Mouse (Mus musculus) heart, embryonic 10.5 days (tissue): ENCODE measurements around the gene Mthfd1l. TPM values are rescaled to one million over a fixed set of nuclear protein-coding genes. Genes with fewer than 3 reads are reported as not detected.

Experiments
- DNase-seq: peaks from one replicate; pipeline ENCODE4 v3.0.0-alpha.2; 2017; ENCODE audit warnings: low spot score
- H3K27ac ChIP-seq: fragments of 300-500 bp; sonication (generic); 2 replicates; pipeline ENCODE4 v1.5.1; 2016; ENCODE audit warnings: mild to moderate bottlenecking
- H3K27me3 ChIP-seq: fragments of 300-500 bp; sonication (generic); 2 replicates; pipeline ENCODE4 v1.6.1; 2016; ENCODE audit warnings: mild to moderate bottlenecking; ENCODE audit not compliant: poor library complexity, insufficient read depth, severe bottlenecking
- H3K36me3 ChIP-seq: fragments of 300-500 bp; sonication (generic); 2 replicates; pipeline ENCODE4 v1.6.1; 2016; ENCODE audit warnings: mild to moderate bottlenecking, moderate library complexity
- H3K4me1 ChIP-seq: fragments of 300-500 bp; sonication (generic); 2 replicates; pipeline ENCODE4 v1.6.1; 2016; ENCODE audit warnings: mild to moderate bottlenecking
- H3K4me3 ChIP-seq: fragments of 300-500 bp; sonication (generic); 2 replicates; pipeline ENCODE4 v1.5.1; 2016; ENCODE audit warnings: mild to moderate bottlenecking, moderate library complexity
- H3K9me3 ChIP-seq: fragments of 300-500 bp; sonication (generic); 2 replicates; pipeline ENCODE4 v1.6.1; 2016; ENCODE audit warnings: mild to moderate bottlenecking, moderate library complexity
- WGBS: fragments of 180-500 bp; shearing (Covaris S2); methylation state at CpG from one replicate; pipeline ENCODE4 v1.1.7; 2016; 5-methylcytosine and 5-hydroxymethylcytosine counted together
- polyA plus RNA-seq: library from polyadenylated mRNA; unstranded; fragments of >200 nt; fragmentation: Nextera tagmentation; extraction: Ambion mirVana; gene quantifications from 2 replicates; pipeline ENCODE4 v1.2.1, GENCODE M21; 2016

Gene Mthfd1l
- 20.1 and 23.2 TPM in 2 replicates for polyA plus RNA-seq

DNA sequence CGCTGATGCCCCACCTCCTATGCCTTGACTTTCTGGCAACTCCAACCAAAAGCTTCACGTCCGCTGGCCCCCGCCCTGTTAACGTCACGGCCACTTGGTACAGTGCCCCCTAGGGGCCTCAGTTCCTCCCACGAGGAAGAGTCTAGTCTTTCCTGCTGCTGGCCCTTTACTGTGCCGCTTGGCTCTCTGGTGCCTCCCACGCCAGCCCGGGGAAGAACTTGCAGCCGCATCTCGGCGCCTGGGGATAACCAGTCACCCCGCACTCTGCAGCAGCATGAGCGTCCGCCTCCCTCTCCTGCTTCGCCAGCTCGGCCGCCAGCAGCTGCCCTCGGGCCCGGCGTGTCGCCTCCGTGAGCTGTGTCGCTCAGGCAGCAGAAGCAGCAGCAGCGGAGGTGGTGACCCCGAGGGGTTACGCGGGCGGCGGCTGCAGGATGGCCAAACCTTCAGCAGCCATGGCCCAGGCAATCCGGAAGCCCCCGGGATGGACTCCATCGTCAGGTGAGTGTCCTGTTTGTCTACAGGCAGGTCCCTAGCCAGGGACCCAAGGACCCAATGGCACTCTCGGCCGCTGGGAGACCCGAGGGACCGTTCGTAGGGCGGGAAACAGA, at the start of gene Mthfd1l:
TSS of gene Mthfd1l (plus strand) at position 138 of the 608 bp plus-strand sequence.
- no peaks in the 10 kb centered on the region for H3K36me3 ChIP-seq
- peaks cover 24% of the 10 kb centered on the region for H3K4me1 ChIP-seq
- H3K27ac ChIP-seq: peak within 1 kb of the TSS; percentile 93
- H3K27me3 ChIP-seq: no peaks in the 10 kb centered on the region
- H3K4me3 ChIP-seq: peak within 1 kb of the TSS; percentile 75
- no peaks in the 10 kb centered on the region for H3K9me3 ChIP-seq
- under 1% methylated on average over 40 of the region's 40 CpGs for WGBS
- peak; percentile 96 for DNase-seq

DNA sequence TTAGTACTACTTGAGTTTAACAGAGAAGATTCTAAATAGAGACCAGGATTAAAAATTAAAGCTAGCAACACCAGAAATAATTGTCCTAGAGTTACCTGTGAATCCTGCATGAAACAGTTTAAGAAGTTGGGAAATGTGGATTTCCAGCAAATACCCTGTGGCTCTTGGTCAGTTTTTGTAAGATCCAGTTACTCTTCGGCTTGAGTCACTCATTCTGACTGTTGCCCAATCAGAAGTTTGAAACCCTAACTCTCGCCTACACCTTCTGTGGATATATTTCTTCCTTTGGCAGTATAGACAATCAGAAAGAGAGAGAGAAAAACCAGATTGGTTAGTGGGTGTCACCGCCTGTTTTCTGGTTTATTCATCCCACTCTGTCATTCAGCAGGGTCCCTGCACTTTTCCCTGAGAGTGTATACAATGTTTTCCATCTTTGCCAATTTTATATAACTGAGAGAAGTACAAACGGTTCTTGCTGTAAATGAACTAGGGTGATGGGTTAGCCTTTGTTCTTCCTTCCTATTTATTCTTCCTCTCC, 44.8 kb upstream of the Mthfd1l start:
- H3K36me3 ChIP-seq: no peaks in the 10 kb centered on the region
- no peaks in the 10 kb centered on the region for H3K4me1 ChIP-seq
- DNase-seq: no peak
- no peak overlapping the region for H3K4me3 ChIP-seq
- H3K27ac ChIP-seq: no peak overlapping the region
- WGBS: 77% methylated on average over 4 of the region's 4 CpGs
- no peaks in the 10 kb centered on the region for H3K27me3 ChIP-seq
- H3K9me3 ChIP-seq: no peaks in the 10 kb centered on the region

DNA sequence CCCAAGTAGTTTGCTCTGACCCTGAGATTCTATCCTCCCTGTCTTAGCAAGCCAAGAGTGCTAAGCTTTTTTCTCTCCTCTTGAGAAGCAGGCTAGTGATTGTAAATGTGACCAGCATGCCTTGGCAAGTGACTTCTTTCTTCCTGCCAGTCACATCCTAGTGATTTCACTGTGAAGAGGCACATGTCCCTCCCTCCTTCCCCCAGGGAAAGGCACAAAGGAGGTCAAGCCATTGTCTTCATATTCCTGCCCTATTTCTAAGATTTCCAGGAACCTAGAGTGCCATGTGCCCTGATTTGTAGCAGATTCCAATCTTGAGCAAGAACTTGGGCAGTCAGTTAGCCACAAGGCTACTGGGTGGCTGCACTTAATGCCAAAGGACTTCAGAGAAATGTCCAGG, 41.1 kb upstream of the Mthfd1l start:
- Histone ChIP-seq H3K9me3 (no peaks in the 10 kb centered on the region), H3K27me3 (no peaks in the 10 kb centered on the region), H3K36me3 (no peaks in the 10 kb centered on the region), H3K4me1 (no peaks in the 10 kb centered on the region), H3K27ac (no peak overlapping the region), H3K4me3 (no peak overlapping the region)
- DNase-seq: no peak

DNA sequence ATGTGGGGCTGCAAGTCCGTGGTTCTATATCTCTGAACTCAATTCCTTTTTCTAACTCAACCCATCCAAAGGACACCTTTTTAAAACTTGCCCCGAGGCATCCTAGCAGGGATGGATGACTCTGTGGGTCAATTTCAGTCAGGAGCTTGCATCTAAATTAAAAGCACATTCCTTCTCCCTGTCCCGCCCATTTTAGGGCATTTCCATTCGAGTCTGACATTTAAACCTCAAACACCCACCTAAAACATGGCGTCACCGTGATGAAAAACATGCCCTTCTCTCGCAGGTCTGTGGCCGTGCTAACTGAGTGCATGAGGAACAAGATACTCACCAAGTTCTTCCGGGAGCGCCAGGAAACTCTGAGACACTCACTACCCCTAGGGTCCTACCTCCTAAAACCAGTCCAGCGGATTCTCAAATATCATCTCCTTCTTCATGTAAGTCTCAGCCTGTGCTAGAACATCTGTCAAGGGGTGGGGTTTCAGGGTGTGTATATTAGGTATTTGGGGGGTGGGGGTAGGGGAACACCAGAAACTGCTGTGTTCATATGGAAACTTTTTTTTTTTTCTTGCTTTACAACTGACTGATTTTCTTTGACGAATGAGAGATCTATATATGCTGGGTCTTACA, 39.5 kb upstream of the Mthfd1l start:
- H3K36me3 ChIP-seq: no peaks in the 10 kb centered on the region
- no peaks in the 10 kb centered on the region for H3K9me3 ChIP-seq
- 64% methylated on average over 12 of the region's 12 CpGs for WGBS
- DNase-seq: no peak
- no peak overlapping the region for H3K27ac ChIP-seq
- no peaks in the 10 kb centered on the region for H3K27me3 ChIP-seq
- no peaks in the 10 kb centered on the region for H3K4me1 ChIP-seq
- no peak overlapping the region for H3K4me3 ChIP-seq

DNA sequence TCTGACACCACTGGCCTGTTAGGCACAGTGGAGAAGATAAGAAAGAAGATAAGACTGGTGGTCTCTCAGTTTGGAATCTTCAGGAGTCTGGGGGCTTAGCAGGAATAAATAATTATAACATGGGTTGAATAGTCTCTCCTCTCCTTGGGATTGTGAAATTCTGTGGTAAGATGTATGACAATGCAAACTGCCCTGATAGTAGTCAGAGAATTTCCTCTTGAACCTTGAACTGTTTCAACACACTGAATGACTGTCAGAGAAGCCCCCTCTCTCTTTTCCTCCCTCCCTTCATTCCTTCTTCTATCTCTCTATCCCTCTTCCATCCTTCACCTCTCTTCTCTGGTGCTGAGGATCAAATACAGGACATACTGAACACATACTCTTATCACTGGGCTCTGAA, 36.1 kb upstream of the Mthfd1l start:
- 0 out of 2 replicates have a peak, but pooled peaks cover 4% of the 10 kb centered on the region for H3K36me3 ChIP-seq
- H3K4me3 ChIP-seq: no peak overlapping the region
- H3K9me3 ChIP-seq: no peaks in the 10 kb centered on the region
- H3K27me3 ChIP-seq: no peaks in the 10 kb centered on the region
- DNase-seq: no peak
- H3K27ac ChIP-seq: no peak overlapping the region
- H3K4me1 ChIP-seq: peaks cover 10% of the 10 kb centered on the region

DNA sequence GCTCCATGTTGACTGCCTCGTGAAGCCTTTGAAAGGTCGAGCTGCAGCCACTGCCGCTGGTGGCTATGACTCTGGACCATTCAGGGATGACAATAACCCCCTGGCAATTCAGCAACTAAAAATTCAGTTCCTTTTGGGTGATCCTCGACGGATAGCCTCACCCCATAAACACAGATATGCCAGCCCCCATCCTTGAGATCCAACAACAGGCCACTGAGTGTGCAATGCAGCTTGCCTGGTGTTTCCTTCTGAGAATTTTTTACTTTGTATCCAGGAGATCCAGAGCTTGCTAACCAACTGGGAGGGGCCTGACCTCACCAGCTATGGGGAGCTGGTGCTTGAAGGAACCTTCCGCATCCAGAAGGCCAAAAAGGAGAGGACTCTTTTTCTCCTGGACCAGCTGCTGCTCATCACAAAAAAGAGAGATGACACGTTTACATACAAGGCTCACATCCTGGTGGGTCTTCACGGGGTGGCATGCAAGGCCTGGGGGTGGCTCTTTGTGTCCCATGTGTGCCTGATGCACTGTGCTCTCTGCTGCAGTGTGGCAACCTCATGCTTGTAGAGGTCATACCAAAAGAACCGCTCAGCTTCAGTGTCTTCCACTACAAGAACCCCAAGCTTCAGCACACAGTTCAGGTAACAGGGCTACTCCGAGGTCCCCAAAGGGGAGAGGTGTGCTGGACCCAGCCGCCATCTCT, 32.9 kb upstream of the Mthfd1l start:
- H3K4me1 ChIP-seq: peaks cover 10% of the 10 kb centered on the region
- 88% methylated on average over 11 of the region's 11 CpGs for WGBS
- no peak overlapping the region for H3K4me3 ChIP-seq
- H3K9me3 ChIP-seq: no peaks in the 10 kb centered on the region
- H3K36me3 ChIP-seq: 0 out of 2 replicates have a peak, but pooled peaks cover 4% of the 10 kb centered on the region
- no peak for DNase-seq
- no peaks in the 10 kb centered on the region for H3K27me3 ChIP-seq
- no peak overlapping the region for H3K27ac ChIP-seq

DNA sequence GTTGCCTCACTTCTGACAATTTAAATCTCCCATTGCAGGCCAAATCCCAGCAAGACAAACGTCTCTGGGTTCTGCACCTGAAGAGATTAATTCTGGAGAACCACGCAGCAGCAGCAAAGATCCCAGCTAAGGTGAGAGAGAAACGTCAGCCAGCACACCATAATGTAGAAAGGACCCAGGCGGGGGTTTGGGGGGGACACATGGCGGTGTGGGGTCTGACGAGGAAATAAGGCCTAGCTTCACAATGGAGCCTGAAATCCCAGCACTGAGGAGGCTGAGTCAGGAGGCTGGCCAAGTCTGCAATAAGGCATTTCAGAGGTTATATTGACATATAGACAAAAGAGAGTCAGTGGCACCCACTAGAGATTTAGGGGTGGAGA, 32.3 kb upstream of the Mthfd1l start:
- H3K27me3 ChIP-seq: no peaks in the 10 kb centered on the region
- no peak overlapping the region for H3K4me3 ChIP-seq
- H3K27ac ChIP-seq: no peak overlapping the region
- no peaks in the 10 kb centered on the region for H3K9me3 ChIP-seq
- 0 out of 2 replicates have a peak, but pooled peaks cover 4% of the 10 kb centered on the region for H3K36me3 ChIP-seq
- WGBS: 83% methylated on average over 6 of the region's 6 CpGs
- peaks cover 10% of the 10 kb centered on the region for H3K4me1 ChIP-seq
- no peak for DNase-seq

DNA sequence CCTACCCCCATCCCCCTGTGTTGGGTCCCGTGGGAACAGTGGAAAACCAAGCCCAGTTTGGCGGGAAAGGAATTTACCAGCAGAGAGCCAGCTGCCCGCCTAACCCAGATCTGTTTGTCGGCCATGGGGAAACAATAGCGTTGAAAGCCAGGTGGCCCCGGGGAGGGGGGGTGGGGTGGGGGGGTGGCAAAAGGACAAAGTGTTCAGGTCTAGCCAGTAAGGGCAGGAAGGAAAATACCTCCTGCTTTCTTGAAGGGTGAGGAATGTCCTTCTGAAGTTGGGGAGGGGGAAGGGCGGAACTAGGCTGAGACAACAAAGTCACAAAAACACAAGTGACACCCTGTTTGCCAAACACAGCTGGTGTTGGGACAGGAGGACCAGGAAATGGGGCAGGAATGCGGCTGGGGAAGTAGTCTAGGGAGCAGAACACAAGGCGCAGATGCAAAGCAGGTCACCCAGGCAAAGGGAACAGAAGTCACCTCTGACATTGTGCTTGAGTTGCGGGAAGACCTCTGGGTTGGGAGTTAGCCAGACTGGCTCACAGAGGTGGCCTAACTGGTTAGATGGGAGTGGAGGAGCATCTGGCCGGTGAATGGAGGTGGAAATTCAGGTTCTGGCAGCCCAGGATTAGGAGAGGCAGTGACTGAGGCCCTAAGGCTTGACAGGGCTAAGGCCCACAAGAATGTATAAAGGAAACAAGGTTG, 31.7 kb upstream of the Mthfd1l start:
- H3K27me3 ChIP-seq: no peaks in the 10 kb centered on the region
- 18% methylated on average over 11 of the region's 11 CpGs for WGBS
- peaks cover 10% of the 10 kb centered on the region for H3K4me1 ChIP-seq
- H3K36me3 ChIP-seq: 0 out of 2 replicates have a peak, but pooled peaks cover 4% of the 10 kb centered on the region
- no peak overlapping the region for H3K4me3 ChIP-seq
- peak overlapping the region; percentile 44 for H3K27ac ChIP-seq
- no peaks in the 10 kb centered on the region for H3K9me3 ChIP-seq
- no peak for DNase-seq

DNA sequence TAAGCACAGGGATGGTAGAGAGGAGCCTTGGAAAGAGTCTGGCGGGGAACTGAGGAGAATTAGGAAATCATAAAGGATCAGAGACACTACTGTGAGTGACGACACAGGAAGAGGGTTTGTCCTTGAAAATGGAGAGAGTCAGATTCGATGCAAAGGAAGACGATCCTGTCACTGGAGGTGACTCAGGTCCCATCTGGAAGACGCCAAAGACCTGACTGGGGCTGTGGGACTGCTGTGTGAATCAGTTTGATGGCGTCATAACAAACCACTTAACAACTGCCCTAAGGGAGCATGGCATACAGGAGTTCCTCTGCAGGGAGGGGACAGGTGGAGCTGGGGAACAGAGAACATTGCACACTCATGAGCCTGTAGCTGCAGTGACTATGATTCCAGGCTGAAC, 30.6 kb upstream of the Mthfd1l start:
- no peaks in the 10 kb centered on the region for H3K27me3 ChIP-seq
- H3K4me1 ChIP-seq: peaks cover 10% of the 10 kb centered on the region
- H3K36me3 ChIP-seq: 0 out of 2 replicates have a peak, but pooled peaks cover 4% of the 10 kb centered on the region
- no peaks in the 10 kb centered on the region for H3K9me3 ChIP-seq
- 47% methylated on average over 6 of the region's 6 CpGs for WGBS
- no peak overlapping the region for H3K27ac ChIP-seq
- no peak overlapping the region for H3K4me3 ChIP-seq
- no peak for DNase-seq

DNA sequence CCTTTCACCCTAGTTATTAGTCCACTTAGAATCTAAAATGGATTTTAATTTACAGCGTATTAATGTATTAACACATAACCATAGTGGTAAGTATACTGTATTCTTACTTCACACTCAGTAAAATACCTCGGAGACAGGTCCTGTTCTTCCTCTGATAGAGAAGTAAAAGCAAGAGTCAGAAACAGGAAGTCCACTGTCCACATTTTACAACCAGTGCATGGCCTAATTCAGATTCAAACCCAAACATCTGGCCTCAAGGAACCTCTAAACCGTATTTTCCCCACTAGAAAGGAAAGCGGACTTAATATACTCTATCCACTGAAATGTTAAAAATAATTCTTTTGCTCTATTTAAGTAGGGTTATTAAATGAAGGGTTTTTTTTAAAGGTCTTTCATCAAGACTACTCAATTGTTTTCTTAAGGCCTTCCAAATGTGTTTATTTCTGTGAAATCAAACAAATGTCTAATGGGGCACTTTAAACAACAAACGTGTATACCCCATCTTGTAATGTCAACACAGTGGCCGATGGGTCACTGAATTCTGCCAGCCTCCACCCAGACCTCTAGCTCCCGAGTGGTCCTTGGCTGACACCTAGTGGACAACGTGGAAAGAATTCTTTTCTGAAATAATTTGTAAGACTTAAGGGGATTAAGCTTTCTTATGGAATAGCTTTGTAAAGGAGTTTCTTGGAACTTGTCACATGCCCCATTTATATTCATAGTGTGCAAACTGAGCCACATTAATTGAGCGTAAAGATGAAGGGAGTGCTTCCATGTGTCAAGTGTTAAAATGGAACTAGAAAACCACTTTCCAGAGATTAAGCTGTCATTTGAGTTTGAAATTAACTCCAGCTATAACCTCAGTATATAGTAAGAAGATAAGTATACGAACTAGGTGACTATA, 29.2 kb upstream of the Mthfd1l start:
- no peak overlapping the region for H3K4me3 ChIP-seq
- H3K9me3 ChIP-seq: no peaks in the 10 kb centered on the region
- H3K4me1 ChIP-seq: peaks cover 10% of the 10 kb centered on the region
- H3K36me3 ChIP-seq: 0 out of 2 replicates have a peak, but pooled peaks cover 4% of the 10 kb centered on the region
- 30% methylated on average over 10 of the region's 10 CpGs for WGBS
- DNase-seq: no peak
- no peaks in the 10 kb centered on the region for H3K27me3 ChIP-seq
- no peak overlapping the region for H3K27ac ChIP-seq

DNA sequence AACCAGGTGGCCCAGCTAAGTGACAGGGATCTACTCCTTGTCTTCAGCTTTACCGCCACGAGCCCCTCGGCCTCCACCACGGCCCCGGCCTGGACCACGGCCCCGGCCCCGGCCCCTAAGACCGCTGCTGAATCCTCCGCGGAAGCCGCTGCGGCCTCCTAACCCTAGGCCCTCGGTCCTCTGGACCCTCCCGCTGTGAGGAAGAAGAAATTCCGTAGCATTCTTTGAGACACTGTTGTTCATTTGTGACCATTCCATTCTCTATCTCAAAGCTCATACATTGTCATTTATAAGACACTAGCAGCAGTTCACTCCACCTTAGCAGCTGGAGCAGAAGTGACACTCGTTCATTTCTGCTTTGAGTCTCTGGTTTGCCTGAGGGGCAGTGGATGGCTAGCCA, 26.0 kb upstream of the Mthfd1l start:
- H3K4me3 ChIP-seq: no peak overlapping the region
- WGBS: 89% methylated on average over 17 of the region's 17 CpGs
- no peak for DNase-seq
- no peak overlapping the region for H3K27ac ChIP-seq
- H3K9me3 ChIP-seq: no peaks in the 10 kb centered on the region
- no peaks in the 10 kb centered on the region for H3K36me3 ChIP-seq
- no peaks in the 10 kb centered on the region for H3K27me3 ChIP-seq
- H3K4me1 ChIP-seq: no peaks in the 10 kb centered on the region

DNA sequence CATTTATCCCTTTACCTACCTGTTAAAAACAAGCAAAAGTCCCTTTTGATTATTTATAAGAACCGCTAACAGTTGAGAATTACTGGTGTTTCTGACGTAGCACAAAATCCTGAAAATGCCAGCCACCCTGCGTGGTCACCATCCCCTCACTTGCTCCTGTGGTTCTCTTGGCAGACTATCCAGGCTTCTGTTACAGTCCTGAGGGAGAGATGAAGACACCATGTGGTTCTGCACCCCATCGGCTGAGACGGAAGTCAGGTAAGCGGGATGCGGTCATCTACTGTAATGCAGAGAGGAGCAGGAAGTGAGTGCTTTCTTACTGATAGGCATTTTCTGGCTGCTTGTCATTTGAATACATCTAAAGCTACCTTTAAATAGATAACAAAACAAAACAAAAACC, 25.6 kb upstream of the Mthfd1l start:
- H3K9me3 ChIP-seq: no peaks in the 10 kb centered on the region
- DNase-seq: no peak
- WGBS: 87% methylated on average over 7 of the region's 7 CpGs
- no peaks in the 10 kb centered on the region for H3K27me3 ChIP-seq
- H3K27ac ChIP-seq: no peak overlapping the region
- H3K36me3 ChIP-seq: no peaks in the 10 kb centered on the region
- H3K4me3 ChIP-seq: no peak overlapping the region
- no peaks in the 10 kb centered on the region for H3K4me1 ChIP-seq
